In the genomic region with DNA sequence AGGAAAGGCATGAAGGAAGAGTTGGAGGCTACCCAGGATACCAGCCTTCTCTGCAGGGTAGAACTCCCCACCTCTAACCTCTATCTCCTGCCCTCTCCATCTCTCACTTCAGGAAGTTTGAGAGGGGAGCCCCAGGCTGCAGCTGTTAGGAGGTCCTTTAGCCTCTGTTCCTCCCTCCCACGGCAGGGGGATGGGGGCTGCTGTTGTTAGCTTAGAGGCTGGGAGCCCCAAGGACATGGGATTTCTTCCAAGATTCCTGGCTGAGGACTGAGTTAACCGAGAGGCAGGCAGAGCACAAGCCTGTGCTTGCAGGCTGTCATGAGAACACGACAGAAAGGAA, we compare ENCODE assay signal across 9 mouse cellular contexts. TPM values are rescaled to one million over a fixed set of nuclear protein-coding genes. Genes with fewer than 3 reads are reported as not detected.
A peak's percentile ranks its signal among the peaks of the same experiment; 100 is the strongest.
DNase-seq lines count a peak whose midpoint lies in the region; ATAC-seq and TF ChIP-seq lines count a peak whose summit lies in the region.
"Had no signal": no experiment of that assay in that cellular context is flagged by ENCODE, and none has a peak within 500 bp of the region (broad histone marks: within the 10 kb centered on the region; RNA-seq: fewer than 3 reads in every experiment).

No protein-coding gene starts in this region.

- H3K9me3 ChIP-seq in forebrain, embryonic 13.5 days (replicated peaks), result no peaks in the 10 kb centered on the region
- no peaks in the 10 kb centered on the region for H3K9me3 ChIP-seq in intestine, postnatal 0 days (ENCODE audit: control insufficient read depth)
- no peaks in the 10 kb centered on the region for H3K9me3 ChIP-seq in midbrain, embryonic 11.5 days (ENCODE audit: control insufficient read depth, low read length)

- H3K27me3 ChIP-seq in forebrain, embryonic 13.5 days, result 0 out of 2 replicates have a peak, but pooled peaks cover 2% of the 10 kb centered on the region
- no peaks in the 10 kb centered on the region for H3K27me3 ChIP-seq in intestine, postnatal 0 days (replicated peaks; ENCODE audit: control insufficient read depth, insufficient read depth, low read length)
- H3K27me3 ChIP-seq in midbrain, embryonic 11.5 days (ENCODE audit: control insufficient read depth, insufficient read depth, low read length), result no peaks in the 10 kb centered on the region

- DNase-seq in embryo, embryonic 9.5 days (ENCODE audit: extremely low spot score), result peak; percentile 19
- DNase-seq in embryo, embryonic 10 days (ENCODE audit: low spot score), result no peak
- DNase-seq in midbrain, embryonic 11.5 days (ENCODE audit: low spot score, missing footprints), result no peak
- DNase-seq in spleen, postnatal 36 days (ENCODE audit: low spot score in 2 of 2), result no peak
- DNase-seq in left cerebral cortex, adult 2 months (ENCODE audit: extremely low spot score in 1 of 2, low spot score in 2 of 2), result no peak
- DNase-seq in layer of hippocampus, postnatal 36 days, result no peak

- peak overlapping the region; percentile 38; the same call in 1 of the 2 replicates for H3K9ac ChIP-seq in forebrain, embryonic 13.5 days
- H3K9ac ChIP-seq in intestine, postnatal 0 days (ENCODE audit: low read depth, low read length), result 0 out of 2 replicates have a peak overlapping the region, but pooled peaks have one; percentile 17
- peak overlapping the region; percentile 30 for H3K9ac ChIP-seq in midbrain, embryonic 11.5 days (ENCODE audit: low read length)

- H3K4me1 ChIP-seq in forebrain, embryonic 13.5 days, result peaks cover 13% of the 10 kb centered on the region
- H3K4me1 ChIP-seq in intestine, postnatal 0 days (replicated peaks; ENCODE audit: control insufficient read depth, insufficient read depth, low read length), result no peaks in the 10 kb centered on the region
- H3K4me1 ChIP-seq in midbrain, embryonic 11.5 days (ENCODE audit: control insufficient read depth, insufficient read depth, low read length), result peaks cover 4% of the 10 kb centered on the region; the same call in 1 of the 2 replicates

- H3K36me3 ChIP-seq in forebrain, embryonic 13.5 days (ENCODE audit: poor library complexity, severe bottlenecking), result no peaks in the 10 kb centered on the region
- no peaks in the 10 kb centered on the region for H3K36me3 ChIP-seq in intestine, postnatal 0 days (ENCODE audit: control insufficient read depth, insufficient read depth)
- no peaks in the 10 kb centered on the region for H3K36me3 ChIP-seq in midbrain, embryonic 11.5 days (ENCODE audit: control insufficient read depth, insufficient read depth, low read length)

- WGBS in forebrain, embryonic 13.5 days, result 31% methylated on average over 3 of the region's 3 CpGs
- 37% methylated on average over 3 of the region's 3 CpGs for WGBS in intestine, postnatal 0 days
- 47% methylated on average over 3 of the region's 3 CpGs for WGBS in midbrain, embryonic 11.5 days

- ATAC-seq in forebrain, embryonic 13.5 days, result no peak
- ATAC-seq in intestine, postnatal 0 days, result no peak
- ATAC-seq in midbrain, embryonic 11.5 days (ENCODE audit: low FRiP score), result no peak

- no peak overlapping the region for H3K4me2 ChIP-seq in forebrain, embryonic 13.5 days
- no peak overlapping the region for H3K4me2 ChIP-seq in intestine, postnatal 0 days (replicated peaks; ENCODE audit: low read depth)
- H3K4me2 ChIP-seq in midbrain, embryonic 11.5 days, result no peak overlapping the region

- TF ChIP-seq CTCF in intestine, postnatal 0 days (IDR thresholded peaks at IDR 0.05; ENCODE audit: low read depth), result no peak
- TF ChIP-seq CTCF in left cerebral cortex, adult 2 months (IDR thresholded peaks at IDR 0.05), result no peak

- intact Hi-C loops in left cerebral cortex, adult 2 months (cut with DNase I), result loop anchor here (5.0 to 10.0 kb wide), 2 partner anchors 386 to 519 kb away; no protein-coding TSS in a partner anchor

- peak overlapping the region; percentile 68; the same call in 1 of the 2 replicates for H3K27ac ChIP-seq in forebrain, embryonic 13.5 days
- H3K27ac ChIP-seq in intestine, postnatal 0 days (ENCODE audit: low read depth, low read length), result 0 out of 2 replicates have a peak overlapping the region, but pooled peaks have one; percentile 57
- no peak overlapping the region for H3K27ac ChIP-seq in midbrain, embryonic 11.5 days (ENCODE audit: low read depth, low read length)
- H3K27ac ChIP-seq in left cerebral cortex, adult 2 months, result no peak overlapping the region
- H3K27ac ChIP-seq: macrophage had no signal

- no peak overlapping the region for H3K4me3 ChIP-seq in forebrain, embryonic 13.5 days
- H3K4me3 ChIP-seq in intestine, postnatal 0 days (ENCODE audit: low read depth, low read length), result no peak overlapping the region
- H3K4me3 ChIP-seq in midbrain, embryonic 11.5 days (ENCODE audit: low read depth, low read length), result no peak overlapping the region
- H3K4me3 ChIP-seq in left cerebral cortex, adult 2 months, result no peak overlapping the region

RNA-seq across cellular contexts. Expression of gene Cryaa, which starts 8.6 kb away (rescaled TPM):
- not detected in 2 replicates for polyA plus RNA-seq in forebrain, embryonic 13.5 days (2015; fragmentation: Nextera tagmentation; extraction: Ambion mirVana)
- 0.09 TPM in 1 of 2 replicates, not detected in the other for polyA plus RNA-seq in intestine, postnatal 0 days (2015; fragmentation: Nextera tagmentation; extraction: Ambion mirVana)
- polyA plus RNA-seq in midbrain, embryonic 11.5 days (2014; fragmentation: Nextera tagmentation; extraction: Ambion mirVana), result not detected in 2 replicates
- not detected for total RNA-seq in left cerebral cortex, adult 2 months (2021)
- total RNA-seq in layer of hippocampus, postnatal 36 days (2021), result under 1 TPM in 1 of 2 experiments, not detected in 1; 0.40 TPM
- polyA plus RNA-seq: macrophage had no signal

RNA-seq across cellular contexts. Expression of gene U2af1, which starts 27.5 kb away (rescaled TPM):
- polyA plus RNA-seq in forebrain, embryonic 13.5 days (2015; fragmentation: Nextera tagmentation; extraction: Ambion mirVana), result 349 and 357 TPM in 2 replicates
- 151 TPM in 2 replicates for polyA plus RNA-seq in intestine, postnatal 0 days (2015; fragmentation: Nextera tagmentation; extraction: Ambion mirVana)
- 195 and 201 TPM in 2 replicates for polyA plus RNA-seq in midbrain, embryonic 11.5 days (2014; fragmentation: Nextera tagmentation; extraction: Ambion mirVana)
- total RNA-seq in left cerebral cortex, adult 2 months (2021), result 100 to 1,000 TPM; 117 to 119 TPM
- total RNA-seq in layer of hippocampus, postnatal 36 days (2021), result 100 to 1,000 TPM; 127 to 134 TPM

RNA-seq across cellular contexts. Expression of gene Cbs, which starts 49.2 kb away (rescaled TPM):
- 4.4 and 5.3 TPM in 2 replicates for polyA plus RNA-seq in forebrain, embryonic 13.5 days (2015; fragmentation: Nextera tagmentation; extraction: Ambion mirVana)
- polyA plus RNA-seq in intestine, postnatal 0 days (2015; fragmentation: Nextera tagmentation; extraction: Ambion mirVana), result 0.09 and 0.55 TPM in 2 replicates
- polyA plus RNA-seq in midbrain, embryonic 11.5 days (2014; fragmentation: Nextera tagmentation; extraction: Ambion mirVana), result 0.62 and 1.1 TPM in 2 replicates
- 10 to 100 TPM; 46.7 to 51.6 TPM for total RNA-seq in left cerebral cortex, adult 2 months (2021)
- total RNA-seq in layer of hippocampus, postnatal 36 days (2021), result 10 to 100 TPM; 61.0 to 66.6 TPM
- polyA plus RNA-seq: macrophage had no signal

Comparison
In these comparisons a context has a peak if more than half of its experiments do, and no peak if none do; other contexts are left out.
1. H3K27ac ChIP-seq: peak in forebrain, embryonic 13.5 days (single experiment) and intestine, postnatal 0 days (single experiment); none in midbrain, embryonic 11.5 days (single experiment) and left cerebral cortex, adult 2 months (single experiment).
2. Peak in every context shown above with its lines, with median percentiles within 50 percentile points of each other: H3K9ac ChIP-seq.